In the genomic region with DNA sequence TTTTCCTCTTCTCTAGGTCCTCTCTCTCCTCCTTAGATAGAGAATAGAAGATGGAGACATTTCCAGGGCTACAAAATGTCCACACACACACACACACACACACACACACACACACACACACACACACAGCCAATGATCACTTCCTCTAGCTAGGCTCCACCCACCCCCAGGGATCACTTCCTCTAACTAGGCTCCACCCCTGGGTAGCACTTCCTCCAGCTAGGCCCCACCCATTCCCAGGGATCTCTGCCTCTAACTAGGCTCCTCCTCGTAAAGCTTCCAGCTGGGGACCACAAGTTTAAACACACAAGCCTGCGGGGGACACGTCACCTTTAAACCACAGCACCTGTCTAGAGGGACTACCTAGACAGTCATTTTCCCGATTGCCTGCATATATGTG, we compare ENCODE assay signal across 21 mouse cellular contexts. TPM values are rescaled to one million over a fixed set of nuclear protein-coding genes. Genes with fewer than 3 reads are reported as not detected.
DNase-seq lines count a peak whose midpoint lies in the region; ATAC-seq lines count a peak whose summit lies in the region.
"Had no signal": no experiment of that assay in that cellular context is flagged by ENCODE, and none has a peak within 500 bp of the region (broad histone marks: within the 10 kb centered on the region; RNA-seq: fewer than 3 reads in every experiment).

No protein-coding gene starts in this region.

- ATAC-seq in monocyte, adult 5-6 weeks (replicated peaks; ENCODE audit: insufficient number of reproducible peaks, low FRiP score, low TSS enrichment, poor library complexity, severe bottlenecking) = no peak
- ATAC-seq: forebrain, embryonic 13.5 days; hindbrain, embryonic 16.5 days had no signal

- DNase-seq in monocyte, adult 2 months (ENCODE audit: low read depth in 1 of 2, low spot score in 2 of 2) = peak; percentile 29 to 38
- peak; percentile 54 to 60 for DNase-seq in B cell, adult 2 months
- peak; percentile 76 for DNase-seq in ZHBTc4 (ENCODE audit: low read depth, low spot score)
- peak; percentile 20 for DNase-seq in splenic B cell, adult 2 months (ENCODE audit: low read depth, low spot score)
- DNase-seq in heart, postnatal 4 days = no peak
- no peak for DNase-seq in ovary, postnatal 10 days (ENCODE audit: low spot score)
- DNase-seq: adrenal gland, adult 2 months; cerebellum, adult 11 months; cerebellum, postnatal 36 days; gastrocnemius, postnatal 36 days; heart, postnatal 14 days; kidney, adult 8-10 months; kidney, postnatal 4 days; layer of hippocampus, postnatal 36 days; lung, embryonic 14.5 days; thymus, adult 18-20 months had no signal

- H3K27me3 ChIP-seq in splenic B cell, adult 2 months (ENCODE audit: control insufficient read depth, insufficient read depth, low read length, poor library complexity, severe bottlenecking) = no peaks in the 10 kb centered on the region
- H3K27me3 ChIP-seq: neural tube, embryonic 13.5 days had no signal

- H3K36me3 ChIP-seq in splenic B cell, adult 2 months (ENCODE audit: control insufficient read depth, insufficient read depth, low read length, poor library complexity, severe bottlenecking) = no peaks in the 10 kb centered on the region
- H3K36me3 ChIP-seq: embryonic facial prominence, embryonic 10.5 days; neural tube, embryonic 13.5 days had no signal

RNA-seq across cellular contexts. Expression of a gene that starts 34.7 kb away (rescaled TPM):
- 12.3 to 25.5 TPM (median 24.2 TPM) in 3 replicates for total RNA-seq in monocyte, adult 5-6 weeks (2017)
- 10 to 100 TPM; 25.6 to 25.9 TPM for total RNA-seq in heart, postnatal 4 days (2021)

Comparison
In these comparisons a context has a peak if more than half of its experiments do, and no peak if none do; other contexts are left out.
1. DNase-seq: peak in monocyte, adult 2 months (2 of 2), B cell, adult 2 months (2 of 2), ZHBTc4 (single experiment) and splenic B cell, adult 2 months (single experiment); none in heart, postnatal 4 days (single experiment) and ovary, postnatal 10 days (single experiment).